ENCODE assay signal across 10 mouse cellular contexts in the genomic region with DNA sequence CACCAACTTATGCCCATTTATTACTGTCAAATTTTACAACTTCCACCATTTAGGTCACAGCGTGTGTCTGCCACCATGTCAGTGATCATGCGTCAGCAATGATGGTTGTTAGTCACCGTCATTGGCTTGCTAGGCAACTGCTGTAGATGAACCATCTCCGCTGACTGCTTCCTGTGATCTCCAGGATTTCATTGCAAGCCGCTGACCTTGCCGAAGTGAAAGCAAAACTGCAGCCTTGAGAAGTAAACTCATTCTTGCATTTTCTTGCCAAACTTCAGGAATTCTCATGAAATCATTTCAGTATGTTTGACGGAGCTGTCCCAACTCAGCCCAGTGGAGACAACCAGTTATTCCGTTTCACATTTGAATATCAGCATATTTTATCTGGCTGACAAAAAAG.
DNase-seq lines count a peak whose midpoint lies in the region; TF ChIP-seq lines count a peak whose summit lies in the region.
"Had no signal": no experiment of that assay in that cellular context is flagged by ENCODE, and none has a peak within 500 bp of the region (broad histone marks: within the 10 kb centered on the region; RNA-seq: fewer than 3 reads in every experiment).

No protein-coding gene starts in this region.

- peak; percentile 32 for DNase-seq in gastrocnemius, adult 18-20 months (ENCODE audit: low spot score)
- DNase-seq in gastrocnemius, postnatal 10 days, result no peak
- DNase-seq in testis, postnatal 10 days (ENCODE audit: low spot score), result no peak
- DNase-seq in kidney, postnatal 14 days, result peak; percentile 38
- DNase-seq in testis, postnatal 14 days (ENCODE audit: low spot score), result peak; percentile 5
- DNase-seq in spleen, postnatal 14 days (ENCODE audit: low spot score in 2 of 2), result no peak
- DNase-seq in embryo, embryonic 10 days (ENCODE audit: low spot score), result no peak

- no peak for TF ChIP-seq POLR2A in testis, adult 2 months (IDR thresholded peaks at IDR 0.05; ENCODE audit: control insufficient read depth, low read depth, low read length)

- TF ChIP-seq CTCF in testis, adult 2 months (IDR thresholded peaks at IDR 0.05; ENCODE audit: control insufficient read depth, insufficient read depth, insufficient replicate concordance, low read depth, low read length), result no peak

- H3K36me3 ChIP-seq in testis, adult 2 months (ENCODE audit: control insufficient read depth, insufficient read depth, low read length), result no peaks in the 10 kb centered on the region
- H3K36me3 ChIP-seq: limb, embryonic 12.5 days; midbrain, embryonic 12.5 days had no signal

- no peak overlapping the region for H3K4me3 ChIP-seq in testis, adult 2 months (ENCODE audit: control insufficient read depth, low read depth, low read length)
- H3K4me3 ChIP-seq: limb, embryonic 12.5 days; midbrain, embryonic 12.5 days had no signal

- H3K4me1 ChIP-seq in testis, adult 2 months (ENCODE audit: control insufficient read depth, insufficient read depth, low read length), result peaks cover 3% of the 10 kb centered on the region; the same call in 1 of the 2 replicates
- H3K4me1 ChIP-seq: midbrain, embryonic 12.5 days had no signal

- H3K27me3 ChIP-seq in testis, adult 2 months (ENCODE audit: control insufficient read depth, insufficient read depth, low read length), result no peaks in the 10 kb centered on the region
- H3K27me3 ChIP-seq: limb, embryonic 12.5 days; midbrain, embryonic 12.5 days had no signal

- peak overlapping the region; percentile 52; the same call in 1 of the 2 replicates for H3K27ac ChIP-seq in testis, adult 2 months (ENCODE audit: control insufficient read depth, insufficient read depth, low read depth, low read length)
- H3K27ac ChIP-seq: limb, embryonic 12.5 days; midbrain, embryonic 12.5 days had no signal

Comparison
In these comparisons a context has a peak if more than half of its experiments do, and no peak if none do; other contexts are left out.
1. DNase-seq: peak in gastrocnemius, adult 18-20 months (single experiment), kidney, postnatal 14 days (single experiment) and testis, postnatal 14 days (single experiment); none in gastrocnemius, postnatal 10 days (single experiment), testis, postnatal 10 days (single experiment), spleen, postnatal 14 days (0 of 2) and embryo, embryonic 10 days (single experiment).